Mouse (Mus musculus): Measurements from ENCODE around the gene Minar1. TPM values are rescaled to one million over a fixed set of nuclear protein-coding genes. Genes with fewer than 3 reads are reported as not detected.
A peak's percentile ranks its signal among the peaks of the same experiment; 100 is the strongest.

Minar1 gene
- polyA plus RNA-seq, 1 experiment from 2014 or later, result 0.07 TPM

DNA sequence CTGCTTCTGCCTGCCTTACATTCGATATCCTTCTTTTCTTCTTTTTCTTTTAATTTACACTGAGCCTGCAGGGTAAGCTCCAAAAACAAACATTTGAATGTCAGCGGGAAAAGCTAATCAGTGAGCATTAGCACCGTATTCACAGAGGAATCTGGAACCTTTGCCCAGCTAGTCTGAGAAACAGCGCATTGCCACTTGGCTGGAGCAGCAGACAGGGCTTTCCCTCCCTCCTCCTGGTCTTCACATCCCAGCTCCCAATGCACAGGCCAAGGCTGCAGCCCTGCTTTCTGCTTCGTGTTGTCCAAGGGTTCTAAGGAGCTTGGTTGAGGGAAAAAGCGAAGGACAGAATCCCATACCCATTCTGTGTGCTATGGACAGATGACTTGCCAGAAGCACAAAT lies 2.6 kb downstream of the Minar1 start:
- Histone ChIP-seq H3K4me3 (ENCODE audit: low read depth, low read length) (no peak overlapping the region), H3K9me3 (replicated peaks; ENCODE audit: control insufficient read depth, low read length) (no peaks in the 10 kb centered on the region), H3K4me1 (ENCODE audit: control insufficient read depth, insufficient read depth, low read length) (no peaks in the 10 kb centered on the region; the same call in 1 of the 2 replicates), H3K36me3 (replicated peaks; ENCODE audit: control insufficient read depth, insufficient read depth, low read depth, low read length) (no peaks in the 10 kb centered on the region), H3K9ac (replicated peaks; ENCODE audit: low read length) (no peak overlapping the region), H3K27me3 (ENCODE audit: control insufficient read depth, insufficient read depth, low read length) (peaks cover 16% of the 10 kb centered on the region), H3K4me2 (ENCODE audit: low read depth, low read length) (no peak overlapping the region), H3K27ac (replicated peaks; ENCODE audit: low read depth, low read length) (no peak overlapping the region)
- ATAC-seq (replicated peaks; ENCODE audit: insufficient number of reproducible peaks, low FRiP score, low TSS enrichment, low read depth), result no peak
- no peak for DNase-seq (ENCODE audit: low spot score)
- WGBS, result 14% methylated on average over 6 of the region's 6 CpGs

DNA sequence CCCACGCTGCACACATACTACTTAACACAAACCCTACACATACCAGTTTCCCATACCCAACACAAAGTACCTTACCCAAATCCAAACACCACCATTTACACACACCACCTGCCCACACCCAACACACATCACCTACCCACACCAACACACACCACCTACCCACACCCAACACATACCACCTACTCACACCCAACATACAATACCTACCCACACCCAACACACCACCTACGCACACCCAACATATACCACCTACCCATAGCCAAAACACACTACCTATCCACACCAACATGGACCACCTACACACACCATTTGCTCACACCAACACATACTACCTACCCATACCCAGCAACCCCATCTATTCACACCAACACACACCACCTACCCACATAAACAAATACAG lies 6.0 kb downstream of the Minar1 start:
- DNase-seq (ENCODE audit: low spot score), result no peak
- H3K4me1 ChIP-seq (ENCODE audit: control insufficient read depth, insufficient read depth, low read length), result no peaks in the 10 kb centered on the region
- no peaks in the 10 kb centered on the region for H3K36me3 ChIP-seq (replicated peaks; ENCODE audit: control insufficient read depth, insufficient read depth, low read depth, low read length)
- peaks cover 7% of the 10 kb centered on the region for H3K27me3 ChIP-seq (ENCODE audit: control insufficient read depth, insufficient read depth, low read length)
- no peak overlapping the region for H3K27ac ChIP-seq (replicated peaks; ENCODE audit: low read depth, low read length)
- 97% methylated on average over 2 of the region's 2 CpGs for WGBS
- no peak overlapping the region for H3K4me3 ChIP-seq (ENCODE audit: low read depth, low read length)
- H3K4me2 ChIP-seq (ENCODE audit: low read depth, low read length), result no peak overlapping the region
- no peaks in the 10 kb centered on the region for H3K9me3 ChIP-seq (replicated peaks; ENCODE audit: control insufficient read depth, low read length)
- ATAC-seq (replicated peaks; ENCODE audit: insufficient number of reproducible peaks, low FRiP score, low TSS enrichment, low read depth), result peak; percentile 50; the same call in 1 of the 2 replicates
- no peak overlapping the region for H3K9ac ChIP-seq (replicated peaks; ENCODE audit: low read length)

DNA sequence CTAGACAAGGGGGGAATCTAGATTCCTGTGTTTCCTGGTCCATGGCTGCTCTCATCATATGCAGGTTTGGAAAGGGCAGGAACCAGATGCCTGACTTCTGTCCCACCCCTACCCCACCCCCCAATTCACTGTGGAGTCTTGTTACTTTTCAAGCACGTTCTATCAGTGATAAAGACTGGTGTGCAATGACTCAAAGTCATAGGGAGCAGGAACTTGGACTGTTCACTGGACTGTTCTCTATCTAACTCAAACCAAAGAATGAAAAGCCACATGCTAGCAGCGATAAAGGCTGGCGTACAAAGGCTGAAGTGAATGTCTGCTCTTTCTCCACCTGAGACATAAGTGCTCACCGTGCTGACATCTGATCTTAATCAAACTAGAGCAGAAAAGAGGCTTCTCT lies 12.3 kb downstream of the Minar1 start:
- no peaks in the 10 kb centered on the region for H3K27me3 ChIP-seq (ENCODE audit: control insufficient read depth, insufficient read depth, low read length)
- WGBS, result 46% methylated on average over 4 of the region's 4 CpGs
- H3K4me3 ChIP-seq (ENCODE audit: low read depth, low read length), result no peak overlapping the region
- ATAC-seq (replicated peaks; ENCODE audit: insufficient number of reproducible peaks, low FRiP score, low TSS enrichment, low read depth), result no peak
- H3K9me3 ChIP-seq (replicated peaks; ENCODE audit: control insufficient read depth, low read length), result no peaks in the 10 kb centered on the region
- H3K36me3 ChIP-seq (replicated peaks; ENCODE audit: control insufficient read depth, insufficient read depth, low read depth, low read length), result no peaks in the 10 kb centered on the region
- H3K4me1 ChIP-seq (ENCODE audit: control insufficient read depth, insufficient read depth, low read length), result no peaks in the 10 kb centered on the region
- H3K9ac ChIP-seq (replicated peaks; ENCODE audit: low read length), result no peak overlapping the region
- H3K4me2 ChIP-seq (ENCODE audit: low read depth, low read length), result no peak overlapping the region
- no peak overlapping the region for H3K27ac ChIP-seq (replicated peaks; ENCODE audit: low read depth, low read length)
- peak; percentile 20 for DNase-seq (ENCODE audit: low spot score)

DNA sequence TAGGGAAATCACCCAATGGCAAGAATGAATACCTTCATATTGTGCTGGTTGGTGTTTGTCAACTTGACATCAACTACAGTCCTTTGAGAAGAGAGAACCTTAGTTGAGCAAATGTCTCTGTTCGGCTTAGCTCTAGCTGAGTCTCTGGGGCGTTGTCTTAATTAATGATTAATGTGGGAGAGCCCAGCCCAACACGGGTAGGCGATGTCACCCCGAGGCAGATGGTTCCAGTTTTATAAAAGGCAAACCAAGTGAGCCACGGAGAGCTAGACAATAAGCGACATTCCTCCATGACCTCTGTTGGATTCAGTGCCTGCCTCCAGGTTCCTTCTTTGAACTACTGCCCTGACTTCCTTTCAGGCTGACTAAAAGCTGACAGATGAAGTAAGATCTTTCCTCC lies 15.6 kb downstream of the Minar1 start:
- no peaks in the 10 kb centered on the region for H3K27me3 ChIP-seq (ENCODE audit: control insufficient read depth, insufficient read depth, low read length)
- no peak overlapping the region for H3K27ac ChIP-seq (replicated peaks; ENCODE audit: low read depth, low read length)
- H3K4me1 ChIP-seq (ENCODE audit: control insufficient read depth, insufficient read depth, low read length), result no peaks in the 10 kb centered on the region
- no peak overlapping the region for H3K9ac ChIP-seq (replicated peaks; ENCODE audit: low read length)
- WGBS, result 80% methylated on average over 7 of the region's 7 CpGs
- no peak for ATAC-seq (replicated peaks; ENCODE audit: insufficient number of reproducible peaks, low FRiP score, low TSS enrichment, low read depth)
- no peaks in the 10 kb centered on the region for H3K36me3 ChIP-seq (replicated peaks; ENCODE audit: control insufficient read depth, insufficient read depth, low read depth, low read length)
- H3K4me3 ChIP-seq (ENCODE audit: low read depth, low read length), result no peak overlapping the region
- no peaks in the 10 kb centered on the region for H3K9me3 ChIP-seq (replicated peaks; ENCODE audit: control insufficient read depth, low read length)
- no peak overlapping the region for H3K4me2 ChIP-seq (ENCODE audit: low read depth, low read length)
- DNase-seq (ENCODE audit: low spot score), result no peak

DNA sequence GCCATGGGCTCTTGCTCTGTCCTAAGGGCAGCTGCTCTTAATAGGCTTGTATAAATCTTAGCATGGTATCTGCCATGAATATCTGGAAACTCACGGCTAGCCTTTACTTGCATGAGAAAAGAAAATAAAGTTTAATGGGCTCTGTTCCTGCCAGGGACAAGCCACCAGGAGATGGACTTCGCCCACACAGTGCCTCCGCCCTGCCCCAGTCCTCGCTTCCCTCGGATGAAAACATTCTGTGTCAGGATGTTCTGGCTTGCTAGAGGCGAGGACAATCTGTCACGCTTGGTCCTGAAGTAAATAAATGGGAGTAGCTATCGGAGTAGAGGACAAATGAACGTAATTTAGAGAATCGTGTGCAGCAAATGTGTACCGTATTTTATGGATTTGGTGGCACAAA lies 16.7 kb downstream of the Minar1 start:
- no peaks in the 10 kb centered on the region for H3K9me3 ChIP-seq (replicated peaks; ENCODE audit: control insufficient read depth, low read length)
- H3K4me1 ChIP-seq (ENCODE audit: control insufficient read depth, insufficient read depth, low read length), result no peaks in the 10 kb centered on the region
- H3K27ac ChIP-seq (replicated peaks; ENCODE audit: low read depth, low read length), result no peak overlapping the region
- no peak for DNase-seq (ENCODE audit: low spot score)
- H3K4me2 ChIP-seq (ENCODE audit: low read depth, low read length), result no peak overlapping the region
- H3K27me3 ChIP-seq (ENCODE audit: control insufficient read depth, insufficient read depth, low read length), result no peaks in the 10 kb centered on the region
- ATAC-seq (replicated peaks; ENCODE audit: insufficient number of reproducible peaks, low FRiP score, low TSS enrichment, low read depth), result no peak
- H3K36me3 ChIP-seq (replicated peaks; ENCODE audit: control insufficient read depth, insufficient read depth, low read depth, low read length), result no peaks in the 10 kb centered on the region
- no peak overlapping the region for H3K9ac ChIP-seq (replicated peaks; ENCODE audit: low read length)
- 61% methylated on average over 11 of the region's 11 CpGs for WGBS
- H3K4me3 ChIP-seq (ENCODE audit: low read depth, low read length), result no peak overlapping the region

DNA sequence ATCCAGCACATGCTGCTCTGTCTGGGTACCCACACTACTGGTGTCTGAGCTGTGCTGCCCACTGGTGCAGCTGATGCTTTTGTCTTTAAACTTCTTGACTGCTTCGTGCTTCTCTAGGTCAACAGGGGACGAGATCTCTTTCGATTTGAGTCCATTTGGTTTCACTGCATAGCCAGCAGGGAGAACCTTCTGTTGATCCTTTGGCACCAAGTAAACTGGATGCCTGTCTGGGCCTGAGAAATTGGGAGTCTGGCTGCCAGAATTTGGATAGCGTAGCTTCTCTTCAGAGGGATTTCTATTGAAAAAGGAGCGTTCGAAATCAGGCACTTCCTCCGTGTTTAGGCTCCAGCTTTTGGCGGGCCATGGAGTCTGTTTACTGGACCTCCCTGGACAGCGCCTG lies 21.0 kb downstream of the Minar1 start:
- Histone ChIP-seq H3K27ac (replicated peaks; ENCODE audit: low read depth, low read length) (no peak overlapping the region), H3K4me2 (ENCODE audit: low read depth, low read length) (no peak overlapping the region), H3K9ac (replicated peaks; ENCODE audit: low read length) (no peak overlapping the region), H3K9me3 (replicated peaks; ENCODE audit: control insufficient read depth, low read length) (no peaks in the 10 kb centered on the region), H3K4me3 (ENCODE audit: low read depth, low read length) (no peak overlapping the region), H3K4me1 (ENCODE audit: control insufficient read depth, insufficient read depth, low read length) (no peaks in the 10 kb centered on the region), H3K27me3 (ENCODE audit: control insufficient read depth, insufficient read depth, low read length) (no peaks in the 10 kb centered on the region), H3K36me3 (replicated peaks; ENCODE audit: control insufficient read depth, insufficient read depth, low read depth, low read length) (no peaks in the 10 kb centered on the region)
- no peak for DNase-seq (ENCODE audit: low spot score)
- no peak for ATAC-seq (replicated peaks; ENCODE audit: insufficient number of reproducible peaks, low FRiP score, low TSS enrichment, low read depth)
- 91% methylated on average over 9 of the region's 9 CpGs for WGBS

DNA sequence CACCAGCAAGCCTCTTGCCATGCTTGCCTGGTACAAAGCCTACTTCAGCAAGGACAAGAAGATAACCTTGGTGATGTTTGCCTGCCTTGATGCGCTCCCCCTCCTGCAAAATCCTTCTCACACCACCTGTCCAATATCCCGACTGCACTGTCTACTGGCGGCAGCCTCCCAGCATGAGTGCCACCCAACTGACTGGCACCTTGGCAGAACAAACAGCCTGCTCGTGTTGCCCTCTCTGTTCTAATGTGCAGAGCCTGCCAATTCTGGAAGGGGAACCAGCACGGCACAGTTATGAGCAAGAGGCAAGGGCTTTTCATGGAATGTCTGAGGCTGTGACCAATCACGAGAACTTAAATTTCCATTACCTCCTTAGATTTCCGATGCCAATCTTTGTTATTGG lies 22.2 kb downstream of the Minar1 start:
- H3K4me3 ChIP-seq (ENCODE audit: low read depth, low read length), result no peak overlapping the region
- H3K36me3 ChIP-seq (replicated peaks; ENCODE audit: control insufficient read depth, insufficient read depth, low read depth, low read length), result no peaks in the 10 kb centered on the region
- ATAC-seq (replicated peaks; ENCODE audit: insufficient number of reproducible peaks, low FRiP score, low TSS enrichment, low read depth), result no peak
- H3K4me2 ChIP-seq (ENCODE audit: low read depth, low read length), result no peak overlapping the region
- WGBS, result 87% methylated on average over 7 of the region's 7 CpGs
- no peaks in the 10 kb centered on the region for H3K4me1 ChIP-seq (ENCODE audit: control insufficient read depth, insufficient read depth, low read length)
- no peak for DNase-seq (ENCODE audit: low spot score)
- no peak overlapping the region for H3K9ac ChIP-seq (replicated peaks; ENCODE audit: low read length)
- no peak overlapping the region for H3K27ac ChIP-seq (replicated peaks; ENCODE audit: low read depth, low read length)
- H3K9me3 ChIP-seq (replicated peaks; ENCODE audit: control insufficient read depth, low read length), result no peaks in the 10 kb centered on the region
- H3K27me3 ChIP-seq (ENCODE audit: control insufficient read depth, insufficient read depth, low read length), result no peaks in the 10 kb centered on the region

DNA sequence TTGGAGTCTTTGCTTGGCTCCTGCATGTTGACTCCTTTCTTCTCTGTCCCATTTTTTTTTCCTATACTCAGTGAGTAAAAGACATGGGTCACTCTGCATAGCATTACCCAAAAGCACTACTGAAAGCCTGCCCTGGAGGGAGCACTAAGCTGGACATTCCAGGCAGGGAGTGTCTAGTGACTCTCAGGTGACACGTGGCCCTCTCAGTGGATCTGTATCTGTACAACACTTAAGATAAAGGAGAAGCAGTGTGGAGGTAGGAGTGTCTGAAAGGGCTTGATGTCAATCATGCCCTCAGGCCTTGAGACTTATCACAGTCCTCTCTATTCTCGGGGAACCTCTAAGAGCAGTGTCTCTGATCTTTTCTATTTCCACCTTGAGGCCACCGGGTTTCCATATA lies 25.9 kb downstream of the Minar1 start:
- ATAC-seq (replicated peaks; ENCODE audit: insufficient number of reproducible peaks, low FRiP score, low TSS enrichment, low read depth), result no peak
- Histone ChIP-seq H3K27me3 (ENCODE audit: control insufficient read depth, insufficient read depth, low read length) (no peaks in the 10 kb centered on the region), H3K4me2 (ENCODE audit: low read depth, low read length) (no peak overlapping the region), H3K9me3 (replicated peaks; ENCODE audit: control insufficient read depth, low read length) (no peaks in the 10 kb centered on the region), H3K4me1 (ENCODE audit: control insufficient read depth, insufficient read depth, low read length) (no peaks in the 10 kb centered on the region), H3K4me3 (ENCODE audit: low read depth, low read length) (no peak overlapping the region), H3K27ac (replicated peaks; ENCODE audit: low read depth, low read length) (no peak overlapping the region), H3K36me3 (replicated peaks; ENCODE audit: control insufficient read depth, insufficient read depth, low read depth, low read length) (no peaks in the 10 kb centered on the region), H3K9ac (replicated peaks; ENCODE audit: low read length) (no peak overlapping the region)
- DNase-seq (ENCODE audit: low spot score), result no peak
- 64% methylated on average over 3 of the region's 3 CpGs for WGBS
